Mouse (Mus musculus): Measurements from ENCODE around the gene Ube2ql1.

Gene Ube2ql1

DNA sequence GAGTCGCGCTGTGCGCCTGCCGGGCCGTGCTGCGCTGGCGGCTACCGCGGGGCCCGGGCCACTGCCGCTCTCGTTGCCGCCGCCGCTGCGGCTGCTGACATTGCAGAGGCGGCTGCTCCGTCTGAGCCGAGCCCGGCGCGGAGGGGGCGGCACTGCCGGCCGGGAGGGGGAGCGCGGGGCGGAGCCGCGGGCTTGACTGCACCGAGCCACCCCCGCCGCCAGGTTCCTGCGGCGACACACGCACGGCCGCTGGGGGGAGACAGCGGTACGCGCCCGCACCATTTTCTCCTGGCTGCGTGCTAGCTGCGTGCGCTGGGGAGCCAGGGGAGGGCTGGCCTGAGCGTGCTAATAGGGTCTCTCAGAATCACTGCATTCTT, at the start of gene Ube2ql1:
Gene Ube2ql1, minus strand, starts transcription at position 131 of the 377 bp plus-strand sequence.
- POLR2A ChIA-PET, result interaction anchor here in 3 of 4 experiments (0.6 to 1.9 kb wide), 3 partner anchors 129 to 385 kb away, joined by 3 to 5 read pairs (median 4); no protein-coding TSS in a partner anchor
- CTCF ChIA-PET, result interaction anchor here (0.6 to 1.8 kb wide), 10 partner anchors 26 to 847 kb away, joined by 3 to 6 read pairs (median 3); no protein-coding TSS in a partner anchor

DNA sequence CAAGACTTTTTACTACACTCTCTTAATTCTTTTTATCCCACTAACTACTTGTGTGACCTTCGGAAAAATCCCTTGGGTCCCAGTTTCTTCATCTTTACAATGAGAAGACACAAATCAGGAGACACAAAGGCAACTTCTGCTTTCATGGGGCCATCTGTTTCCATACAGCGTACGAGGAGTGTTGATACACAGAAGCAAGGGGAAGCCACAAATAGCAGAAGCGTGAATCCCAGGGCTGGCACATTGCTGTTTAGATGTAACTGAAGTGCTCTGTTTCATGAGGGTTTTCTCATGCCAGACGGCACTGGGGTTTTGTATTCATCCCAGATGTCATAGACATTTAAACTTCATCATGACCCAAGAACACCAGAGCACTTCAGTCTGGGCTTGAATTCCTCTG, 49.0 kb upstream of the Ube2ql1 start:
- CTCF ChIA-PET, result no interaction called here
- POLR2A ChIA-PET, result no interaction called here

DNA sequence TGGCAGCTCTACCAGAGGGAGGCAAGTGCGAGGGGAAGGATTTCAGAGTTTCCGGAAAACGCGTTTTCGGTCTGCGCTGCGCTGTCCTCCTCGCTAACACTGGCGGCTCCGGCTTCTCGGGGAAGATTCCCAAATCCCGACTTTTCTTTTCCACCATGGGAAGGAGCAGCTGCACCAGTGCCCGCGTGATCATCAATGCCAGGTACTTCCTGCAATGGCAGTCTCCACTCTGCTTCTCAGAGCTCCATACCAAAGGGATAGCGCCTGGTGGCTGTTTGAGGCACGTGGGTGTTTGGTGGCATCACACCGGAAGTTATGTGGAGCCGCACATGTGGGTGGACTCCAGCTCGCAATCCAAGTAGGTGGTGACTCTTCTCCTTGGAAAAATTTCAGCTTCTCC, 38.5 kb upstream of the Ube2ql1 start:
- POLR2A ChIA-PET, result no interaction called here
- CTCF ChIA-PET, result no interaction called here

DNA sequence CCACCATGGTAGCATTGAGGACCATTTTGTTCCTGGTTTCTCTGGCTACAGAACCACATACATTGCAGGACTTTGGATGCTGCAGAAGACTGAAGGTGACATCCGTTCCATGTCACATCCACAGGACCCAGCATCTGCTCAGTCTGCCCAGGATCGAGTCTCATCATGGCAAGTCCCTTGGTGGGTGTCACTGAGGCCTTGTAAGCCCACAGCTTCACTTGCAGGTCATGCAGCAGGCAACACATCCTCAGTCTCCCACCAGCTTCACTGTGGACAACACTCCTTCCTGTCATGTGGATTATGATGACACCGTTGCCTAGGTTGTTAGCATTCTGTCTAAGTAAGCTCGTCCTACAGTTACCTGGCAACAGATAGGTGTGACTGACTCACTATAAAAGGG, 32.7 kb upstream of the Ube2ql1 start:
- CTCF ChIA-PET, result no interaction called here

DNA sequence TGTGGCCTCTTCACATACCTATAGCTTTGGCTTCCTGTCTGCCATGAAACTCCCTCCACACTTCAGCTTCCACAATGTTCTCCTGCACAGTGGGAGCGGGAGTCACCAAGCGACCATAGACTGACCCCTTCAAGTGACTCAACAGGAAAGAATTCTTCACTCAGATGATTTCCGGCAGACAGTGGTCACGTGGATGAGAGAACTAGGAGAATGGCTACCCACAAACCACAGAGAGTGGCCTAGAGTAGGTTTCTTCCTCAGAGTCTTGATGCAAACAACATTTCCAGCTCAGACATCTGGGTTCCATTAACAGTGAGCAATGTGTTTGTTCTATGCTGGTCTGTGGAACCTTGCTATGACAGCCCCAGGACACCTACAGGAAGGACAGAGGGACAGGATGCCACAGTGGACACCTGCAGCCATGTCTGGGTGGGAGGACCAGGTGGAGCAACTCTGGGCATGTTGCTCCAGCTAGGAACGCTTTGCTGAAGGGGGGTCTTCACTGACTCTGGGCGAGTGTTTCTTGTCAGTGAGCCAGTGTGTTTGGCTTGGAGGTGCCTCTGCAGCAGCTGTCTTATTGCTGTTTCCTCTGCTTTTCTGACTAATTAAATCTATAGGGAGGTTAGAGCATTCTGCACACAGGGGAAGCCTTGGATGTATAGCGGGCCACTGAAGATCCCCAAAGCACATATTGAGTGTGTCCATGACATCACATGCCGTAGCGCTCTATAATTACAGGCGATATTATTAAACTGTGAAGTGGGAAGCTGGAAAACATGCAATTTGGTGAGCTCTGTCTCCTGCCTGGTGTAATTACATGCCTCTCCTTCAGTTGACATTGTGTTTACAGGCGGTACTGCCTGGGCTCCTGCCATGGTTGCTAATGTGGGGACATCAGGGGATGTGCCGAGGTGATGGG, 31.1 kb upstream of the Ube2ql1 start:
- CTCF ChIA-PET, result no interaction called here
- POLR2A ChIA-PET, result interaction anchor here in 1 of 4 experiments (0.5 kb wide), 1 partner anchor 74 kb away, joined by 3 read pairs; no protein-coding TSS in a partner anchor

More for the DNA sequence above, 32.7 kb upstream of the Ube2ql1 start:
- POLR2A ChIA-PET, result no interaction called here

DNA sequence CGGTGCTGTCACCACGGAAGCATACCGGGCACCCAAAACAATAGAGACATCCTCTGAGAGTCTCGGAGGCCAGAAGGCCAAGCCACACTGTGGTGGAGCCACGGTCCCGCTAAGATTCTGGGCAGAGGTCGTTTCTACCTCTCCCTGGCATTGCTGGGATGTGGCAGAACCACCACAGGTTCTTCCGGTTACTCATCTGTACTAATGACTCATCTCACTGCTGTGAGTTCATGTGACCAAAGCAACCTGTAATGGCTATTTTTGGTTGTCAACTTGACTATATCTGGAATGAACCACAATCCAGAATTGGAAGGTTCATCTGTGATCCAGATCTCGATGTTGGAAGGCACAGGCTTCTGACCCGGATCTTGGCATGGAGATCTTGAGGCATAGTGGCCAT, 28.5 kb upstream of the Ube2ql1 start:
- CTCF ChIA-PET, result no interaction called here
- POLR2A ChIA-PET, result no interaction called here

DNA sequence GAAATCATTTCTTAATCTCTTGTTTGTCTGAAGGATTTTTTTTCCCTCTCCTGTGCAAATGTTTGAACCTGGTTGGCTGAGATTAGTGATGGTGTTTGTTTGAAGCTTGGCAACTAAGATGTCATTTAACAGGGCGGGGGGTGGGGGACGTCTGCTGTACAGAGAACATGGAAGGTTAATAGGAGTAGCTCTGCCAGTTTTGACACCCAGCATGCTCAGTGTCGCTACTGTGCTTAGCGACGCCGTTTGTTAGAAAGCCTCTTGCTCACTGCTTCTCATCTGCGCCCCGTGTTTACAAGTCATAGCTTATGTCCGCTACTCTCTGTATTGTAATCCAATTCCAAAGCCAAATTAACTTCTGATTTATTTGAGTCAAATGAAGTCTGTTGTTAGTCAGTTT, 25.0 kb upstream of the Ube2ql1 start:
- POLR2A ChIA-PET, result no interaction called here
- CTCF ChIA-PET, result no interaction called here

DNA sequence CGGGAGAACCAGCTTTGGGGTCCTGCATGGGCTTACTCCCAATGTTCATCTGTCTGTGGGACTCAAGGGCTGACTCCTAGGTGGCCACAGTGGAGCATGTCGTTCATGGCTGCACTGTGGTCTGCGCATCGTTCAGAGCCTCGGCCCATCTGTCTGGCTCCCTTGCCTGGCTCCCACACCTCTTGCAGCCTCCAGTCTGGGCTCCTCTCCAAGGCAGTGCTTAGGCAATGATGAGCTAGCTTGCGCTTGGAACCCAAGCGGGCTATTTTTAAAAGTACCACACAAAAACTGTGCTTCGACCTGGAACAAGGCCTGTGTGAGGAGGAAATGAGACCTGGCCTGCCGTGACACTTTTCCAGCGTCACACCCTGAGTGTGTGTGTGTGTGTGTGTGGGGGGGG, 21.7 kb upstream of the Ube2ql1 start:
- ChIA-PET CTCF (interaction anchor here in 1 of 4 experiments (0.6 kb wide), 1 partner anchor 200 kb away, joined by 3 read pairs; no protein-coding TSS in a partner anchor), POLR2A (interaction anchor here in 1 of 4 experiments (0.6 to 0.9 kb wide), 2 partner anchors 22 to 456 kb away, joined by 3 read pairs; no protein-coding TSS in a partner anchor)

DNA sequence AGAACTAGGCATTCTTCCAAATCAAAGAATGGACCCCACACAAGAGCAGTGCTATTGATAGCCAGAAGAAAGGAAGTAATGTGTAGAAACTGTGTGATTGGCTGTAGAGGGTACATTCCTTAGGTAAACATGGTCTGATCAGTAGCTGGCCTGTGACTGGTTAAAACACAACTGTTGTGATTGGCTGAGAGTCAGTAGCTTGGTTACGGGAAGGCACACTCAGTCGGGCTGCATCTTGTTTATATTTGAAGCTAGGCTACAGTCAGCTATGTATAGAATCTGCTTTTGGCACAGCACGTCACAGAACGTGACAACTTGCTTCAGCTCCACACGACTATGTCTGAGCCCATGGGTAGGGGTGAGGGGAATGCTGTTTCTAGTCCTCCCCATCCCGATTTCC, 19.3 kb upstream of the Ube2ql1 start:
- ChIA-PET CTCF (interaction anchor here in 1 of 4 experiments (0.6 kb wide), 1 partner anchor 585 kb away, joined by 3 read pairs; no protein-coding TSS in a partner anchor), POLR2A (no interaction called here)

DNA sequence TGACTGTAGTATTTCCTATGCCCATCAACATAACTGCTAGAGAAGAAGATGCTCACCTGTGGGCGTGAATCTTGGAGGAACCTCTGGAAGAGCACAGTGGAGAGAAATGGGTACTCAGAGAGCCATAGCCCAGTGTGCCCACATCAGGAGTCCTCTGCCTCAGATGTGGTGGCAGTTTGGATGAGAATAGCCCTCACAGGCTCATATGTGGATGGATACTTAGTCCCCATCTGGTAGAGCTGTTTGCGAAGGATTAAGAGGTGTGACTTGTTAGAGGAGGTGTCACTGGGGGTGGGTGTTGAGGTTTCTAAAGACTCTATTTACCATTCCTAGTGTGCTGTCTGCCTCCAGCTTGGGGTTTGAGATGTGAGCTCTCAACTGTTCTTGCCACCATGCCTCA, 13.2 kb upstream of the Ube2ql1 start:
- CTCF ChIA-PET, result no interaction called here
- POLR2A ChIA-PET, result no interaction called here

DNA sequence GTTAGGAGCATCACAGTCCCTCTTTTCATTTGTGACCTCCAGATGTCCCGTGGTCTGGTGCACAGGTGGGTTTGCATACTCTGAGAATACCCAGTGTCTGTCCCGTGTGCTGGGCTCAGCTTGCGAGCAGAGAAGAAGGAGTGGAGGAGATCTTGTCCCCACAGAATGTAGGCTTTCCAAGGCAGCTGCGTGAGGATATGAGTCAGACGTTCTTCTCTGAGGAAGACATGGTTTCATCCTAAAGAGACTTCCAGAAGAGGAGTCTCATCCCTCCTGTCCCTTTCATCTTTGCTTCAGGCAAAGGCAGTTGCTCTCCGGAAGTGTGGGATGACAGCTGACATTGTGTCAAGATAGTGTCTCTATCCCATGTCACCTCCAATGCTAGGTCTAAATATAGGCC, 11.8 kb upstream of the Ube2ql1 start:
- ChIA-PET POLR2A (no interaction called here), CTCF (interaction anchor here in 2 of 4 experiments (0.6 to 1.0 kb wide), 2 partner anchors 61 to 212 kb away, joined by 3 read pairs; no protein-coding TSS in a partner anchor)

DNA sequence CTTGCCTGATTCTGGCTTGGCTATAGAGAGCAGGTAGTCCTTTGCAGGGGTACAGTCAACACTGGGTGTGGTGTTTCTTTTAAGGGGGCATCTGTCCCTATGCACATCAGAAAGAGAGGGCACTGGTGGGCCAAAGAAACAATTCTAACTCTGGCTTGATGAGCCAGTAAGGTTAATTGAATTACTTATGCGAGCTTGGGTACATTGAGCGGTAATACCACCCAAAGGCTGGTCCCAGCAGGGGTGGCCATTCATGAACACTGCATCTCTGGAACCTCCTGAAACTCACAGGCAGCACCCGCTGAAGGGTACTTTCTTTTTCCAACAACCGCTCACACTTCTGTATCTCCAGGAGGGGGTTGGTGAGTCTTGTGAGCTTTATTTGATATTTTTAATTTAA, 9.1 kb upstream of the Ube2ql1 start:
- CTCF ChIA-PET, result interaction anchor here in 1 of 4 experiments (0.8 kb wide), 1 partner anchor 18 kb away, joined by 4 read pairs; no protein-coding TSS in a partner anchor
- POLR2A ChIA-PET, result no interaction called here

DNA sequence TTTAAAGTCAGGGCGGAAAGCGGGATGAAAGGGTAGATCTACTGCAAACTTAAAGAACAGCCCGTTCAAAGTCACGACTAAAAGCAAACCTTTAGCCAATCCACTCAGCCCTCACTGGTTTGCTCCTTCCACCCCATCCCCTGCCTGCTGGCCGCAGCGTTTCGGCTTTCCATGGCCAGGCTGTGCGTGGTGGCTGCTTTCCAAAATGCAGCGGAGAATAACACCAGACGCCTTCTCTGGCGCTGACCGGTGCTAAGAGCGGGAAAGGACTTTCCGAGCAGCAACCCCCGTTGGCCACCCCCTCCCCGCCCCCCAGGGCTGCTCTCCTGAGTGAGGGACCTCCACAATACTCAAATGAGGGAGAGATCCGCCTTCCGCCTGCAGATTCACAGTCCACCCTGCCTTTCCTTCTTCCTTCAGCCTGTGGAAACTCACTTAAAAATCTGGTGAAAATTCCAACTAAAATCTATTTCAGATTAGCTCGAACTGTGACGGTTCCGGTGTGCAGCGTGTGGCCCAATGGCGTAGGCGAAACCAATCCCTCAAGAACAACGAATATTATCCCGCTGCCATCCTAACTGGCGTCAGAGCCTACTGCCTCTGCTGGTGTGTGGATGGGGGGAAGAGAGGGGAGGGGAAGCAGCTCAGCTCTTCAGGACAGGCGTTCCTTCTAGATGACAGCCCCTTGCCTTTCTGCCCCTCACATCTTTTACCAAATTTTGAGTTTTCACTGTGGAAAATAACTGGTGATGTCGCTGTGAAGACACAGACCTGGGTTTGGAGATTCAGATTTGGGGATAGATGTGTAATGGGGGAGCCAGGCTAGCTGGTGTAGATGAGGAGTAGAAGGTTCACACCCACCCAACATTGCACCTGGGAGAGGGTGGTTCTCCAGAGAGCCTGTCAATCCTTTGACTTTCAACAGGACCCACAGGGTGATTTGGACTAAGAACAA, 919 bp upstream of the Ube2ql1 start:
- POLR2A ChIA-PET, result interaction anchor here in 1 of 4 experiments (0.7 kb wide), 1 partner anchor 69 kb away, joined by 3 read pairs; no protein-coding TSS in a partner anchor
- CTCF ChIA-PET, result interaction anchor here (0.5 to 1.8 kb wide), 9 partner anchors 25 to 847 kb away, joined by 3 to 5 read pairs (median 3); no protein-coding TSS in a partner anchor

DNA sequence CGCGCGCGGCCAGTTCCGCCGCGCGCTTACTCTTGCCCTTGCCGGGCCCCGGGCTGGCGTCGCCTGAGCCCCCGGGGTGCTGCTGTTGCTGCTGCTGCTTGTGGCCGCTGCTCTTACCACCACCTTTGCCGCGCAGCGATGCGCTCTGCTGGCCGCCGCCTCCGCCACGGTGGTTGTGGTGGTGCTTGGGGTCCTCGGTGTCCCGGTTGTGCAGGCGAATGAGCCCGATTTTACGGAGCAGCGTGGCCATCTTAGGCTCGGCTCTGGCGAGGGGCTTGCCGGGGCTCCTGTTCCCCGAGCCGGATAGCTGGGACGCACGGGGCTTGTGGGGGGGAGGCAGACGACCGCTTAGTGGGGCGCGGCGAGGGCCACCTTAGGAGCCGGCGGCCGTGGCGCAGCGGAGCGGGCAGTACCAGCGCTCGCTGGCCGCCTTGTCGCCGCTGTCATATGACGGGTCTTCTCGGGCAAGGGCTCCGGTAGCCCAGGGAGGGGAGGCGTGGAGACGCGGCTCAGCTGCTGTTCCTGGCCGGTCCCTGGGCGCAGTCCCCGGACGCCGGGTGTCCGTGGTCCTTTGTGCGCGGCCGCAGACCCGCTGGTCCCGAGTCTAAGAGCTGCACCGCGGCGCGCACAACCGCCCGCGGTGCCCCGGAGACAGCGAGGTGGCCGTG, 464 bp downstream of the Ube2ql1 start:
- ChIA-PET POLR2A (interaction anchor here in 3 of 4 experiments (0.6 to 1.9 kb wide), 6 partner anchors 21 to 386 kb away, joined by 3 to 5 read pairs (median 4); no protein-coding TSS in a partner anchor), CTCF (interaction anchor here in 3 of 4 experiments (0.9 to 1.8 kb wide), 8 partner anchors 35 to 848 kb away, joined by 3 to 6 read pairs (median 4); no protein-coding TSS in a partner anchor)

DNA sequence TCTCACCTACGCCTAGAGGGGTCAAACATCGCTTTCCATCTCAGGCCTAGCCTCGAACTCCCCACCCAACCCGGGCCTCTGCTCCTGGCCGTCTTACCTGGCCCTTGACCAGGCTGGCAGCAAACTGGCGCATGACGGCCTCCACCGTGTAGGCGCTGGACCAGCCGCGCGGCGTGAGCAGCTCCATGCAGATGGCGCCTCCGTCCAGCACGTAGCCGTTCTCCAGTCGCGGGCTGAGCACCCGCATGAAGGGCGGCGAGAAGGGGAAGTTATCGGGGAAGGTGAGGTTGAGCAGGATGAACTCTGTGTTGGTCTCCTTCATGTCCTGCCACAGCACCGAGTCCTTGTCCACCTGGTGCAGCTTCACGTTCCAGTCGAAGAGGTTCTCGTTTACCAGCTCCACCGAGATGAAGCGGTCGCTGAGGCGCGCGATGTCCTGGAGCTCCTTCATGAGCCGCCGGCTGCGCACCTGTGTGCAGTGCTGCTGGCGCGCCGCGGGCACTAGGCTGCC, 1.2 kb downstream of the Ube2ql1 start:
- CTCF ChIA-PET, result interaction anchor here in 2 of 4 experiments (0.8 to 1.8 kb wide), 4 partner anchors 42 to 849 kb away, joined by 3 to 6 read pairs (median 6); no protein-coding TSS in a partner anchor
- POLR2A ChIA-PET, result interaction anchor here (0.5 to 1.9 kb wide), 7 partner anchors 20 to 128 kb away, joined by 3 to 4 read pairs (median 3); no protein-coding TSS in a partner anchor

DNA sequence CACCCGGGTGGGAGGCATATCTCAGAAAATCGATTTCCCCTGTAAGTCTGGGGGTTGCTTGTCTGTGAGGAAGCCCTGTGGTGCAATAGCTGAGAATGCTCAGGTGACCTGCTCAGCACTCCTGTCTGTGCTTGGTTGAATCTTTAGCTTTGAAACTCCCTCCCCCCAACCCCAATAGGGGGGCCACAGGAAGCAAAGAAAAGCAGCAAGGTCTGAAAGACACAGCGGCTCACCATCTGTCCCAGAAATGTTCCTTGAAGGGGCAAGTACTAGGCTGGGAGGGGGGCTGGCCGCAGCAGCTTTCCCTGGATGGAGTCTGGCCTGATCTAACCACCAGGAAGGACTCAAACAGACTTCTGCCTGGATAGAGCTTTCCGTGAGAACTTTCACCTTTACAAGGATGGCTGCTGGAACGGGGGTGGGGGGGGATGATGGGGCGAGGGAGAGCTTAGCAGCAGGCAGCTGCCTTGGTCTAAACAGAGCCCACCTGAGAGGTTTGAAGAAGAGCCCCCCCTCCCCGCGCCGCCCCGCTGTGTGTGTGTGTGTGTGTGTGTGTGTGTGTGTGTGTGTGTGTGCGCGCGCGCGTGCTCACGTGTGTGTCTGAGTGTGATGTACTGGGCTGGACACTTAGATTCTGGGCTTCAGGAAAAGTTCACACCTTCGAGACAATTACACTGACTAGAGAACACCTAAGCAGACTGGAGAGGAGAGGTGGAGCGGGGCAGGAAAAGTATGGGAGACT, 2.1 kb downstream of the Ube2ql1 start:
- ChIA-PET CTCF (interaction anchor here (0.6 to 1.3 kb wide), 7 partner anchors 41 to 901 kb away, joined by 3 to 6 read pairs (median 4); no protein-coding TSS in a partner anchor), POLR2A (interaction anchor here in 2 of 4 experiments (0.6 to 1.9 kb wide), 5 partner anchors 19 to 127 kb away, joined by 3 to 4 read pairs (median 4); no protein-coding TSS in a partner anchor)

DNA sequence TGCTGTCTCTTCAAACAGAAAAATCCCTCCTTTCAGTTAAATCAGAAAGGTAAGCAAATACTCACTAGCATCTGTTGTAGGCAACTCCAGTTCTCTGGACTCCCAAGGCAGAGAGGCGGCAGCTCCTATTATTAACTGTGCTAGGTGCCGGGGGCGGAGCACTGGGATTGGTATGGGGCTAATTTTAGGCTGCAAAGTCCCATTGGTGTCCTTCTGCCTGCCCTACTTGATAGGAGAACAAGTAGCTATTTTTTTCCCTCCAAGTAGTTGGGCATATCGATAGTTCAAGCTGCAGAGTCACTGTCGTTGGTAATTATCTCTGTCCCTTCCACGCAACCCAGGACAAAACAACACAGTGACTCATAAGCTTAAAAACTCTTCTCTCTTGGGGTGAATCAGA, 7.1 kb downstream of the Ube2ql1 start:
- ChIA-PET POLR2A (interaction anchor here in 1 of 4 experiments (0.7 to 2.4 kb wide), 3 partner anchors 9 to 36 kb away, joined by 3 to 6 read pairs (median 3); no protein-coding TSS in a partner anchor), CTCF (interaction anchor here in 1 of 4 experiments (0.7 kb wide), 1 partner anchor 37 kb away, joined by 3 read pairs; no protein-coding TSS in a partner anchor)

All from embryonic stem cell, embryonic (primary cell).